Mouse (Mus musculus): Measurements from ENCODE around the gene Gng2. TPM values are rescaled to one million over a fixed set of nuclear protein-coding genes. Genes with fewer than 3 reads are reported as not detected.
A peak's percentile ranks its signal among the peaks of the same experiment; 100 is the strongest.

Gng2 gene
- total RNA-seq, 1 experiment, result 41.5 TPM

- DNase-seq (ENCODE audit: low read depth, low spot score), result no peak
- Histone ChIP-seq H3K36me3 (ENCODE audit: control insufficient read depth, insufficient read depth, low read length, poor library complexity, severe bottlenecking) (no peaks in the 10 kb centered on the region; the same call in none of the 2 replicates), H3K9me3 (ENCODE audit: control insufficient read depth, insufficient read depth, low read depth, low read length) (no peaks in the 10 kb centered on the region)
Observed at GRCm38 (mm10) chr14:19858808-19859776, 118.3 kb downstream of the Gng2 start.

GRCm38 (mm10) chr14:19858279-19858678, 119.1 kb downstream of the Gng2 start:
- no peak for DNase-seq (ENCODE audit: low read depth, low spot score)
- no peak overlapping the region; the same call in 1 of the 2 replicates for H3K9ac ChIP-seq (ENCODE audit: insufficient read depth, low read depth, low read length, poor library complexity, severe bottlenecking)
- TF ChIP-seq MAFK (IDR thresholded peaks at IDR 0.05; ENCODE audit: insufficient read depth, low read depth, low read length) (no peak), CHD2 (IDR thresholded peaks at IDR 0.05; ENCODE audit: low read depth, low read length) (no peak), ZC3H11A (IDR thresholded peaks at IDR 0.05; ENCODE audit: borderline replicate concordance, low read depth, low read length) (no peak), HCFC1 (IDR thresholded peaks at IDR 0.05; ENCODE audit: borderline replicate concordance, insufficient read depth, low read length) (no peak), ZNF384 (IDR thresholded peaks at IDR 0.05; ENCODE audit: low read depth, low read length) (no peak)
- H3K9me3 ChIP-seq (ENCODE audit: control insufficient read depth, insufficient read depth, low read depth, low read length), result no peaks in the 10 kb centered on the region
- H3K36me3 ChIP-seq (ENCODE audit: control insufficient read depth, insufficient read depth, low read length, poor library complexity, severe bottlenecking), result no peaks in the 10 kb centered on the region; the same call in none of the 2 replicates
- H3K4me3 ChIP-seq (ENCODE audit: insufficient read depth in 1 of 2, low read depth in 1 of 2, low read length in 2 of 2, poor library complexity in 1 of 2, severe bottlenecking in 1 of 2), result no peak overlapping the region
- in situ Hi-C loops (cut with MboI; ENCODE audit: low sequenced_read_pairs in 2 of 2, unreplicated experiment in 2 of 2), result no loop called here
- peaks cover 17 to 18% of the 10 kb centered on the region in 2 experiments for H3K4me1 ChIP-seq (ENCODE audit: control insufficient read depth in 2 of 2, insufficient read depth in 2 of 2, low read length in 2 of 2, poor library complexity in 1 of 2)
- peak overlapping the region; percentile 78 for H3K27ac ChIP-seq (ENCODE audit: insufficient read depth, low read depth, low read length, poor library complexity, severe bottlenecking)

More at GRCm38 (mm10) chr14:19858808-19859776, 118.3 kb downstream of the Gng2 start:
- no peak for TF ChIP-seq CHD2 (IDR thresholded peaks at IDR 0.05; ENCODE audit: low read depth, low read length)
- no peak for TF ChIP-seq ZNF384 (IDR thresholded peaks at IDR 0.05; ENCODE audit: low read depth, low read length)
- TF ChIP-seq ZC3H11A (IDR thresholded peaks at IDR 0.05; ENCODE audit: borderline replicate concordance, low read depth, low read length), result no peak
- no peak for TF ChIP-seq HCFC1 (IDR thresholded peaks at IDR 0.05; ENCODE audit: borderline replicate concordance, insufficient read depth, low read length)
- no peak for TF ChIP-seq MAFK (IDR thresholded peaks at IDR 0.05; ENCODE audit: insufficient read depth, low read depth, low read length)
- Histone ChIP-seq H3K9ac (ENCODE audit: insufficient read depth, low read depth, low read length, poor library complexity, severe bottlenecking) (peak overlapping the region; percentile 64; the same call in 1 of the 2 replicates), H3K4me1 (ENCODE audit: control insufficient read depth in 2 of 2, insufficient read depth in 2 of 2, low read length in 2 of 2, poor library complexity in 1 of 2) (peaks cover 16 to 17% of the 10 kb centered on the region in 2 experiments), H3K4me3 (ENCODE audit: insufficient read depth in 1 of 2, low read depth in 1 of 2, low read length in 2 of 2, poor library complexity in 1 of 2, severe bottlenecking in 1 of 2) (no peak overlapping the region), H3K27ac (ENCODE audit: insufficient read depth, low read depth, low read length, poor library complexity, severe bottlenecking) (peak overlapping the region; percentile 85)
- in situ Hi-C loops (cut with MboI; ENCODE audit: low sequenced_read_pairs in 2 of 2, unreplicated experiment in 2 of 2), result no loop called here

- no peak overlapping the region for H3K4me3 ChIP-seq (ENCODE audit: insufficient read depth in 1 of 2, low read depth in 1 of 2, low read length in 2 of 2, poor library complexity in 1 of 2, severe bottlenecking in 1 of 2)
- no peaks in the 10 kb centered on the region for H3K9me3 ChIP-seq (ENCODE audit: control insufficient read depth, insufficient read depth, low read depth, low read length)
- in situ Hi-C loops (cut with MboI; ENCODE audit: low sequenced_read_pairs in 2 of 2, unreplicated experiment in 2 of 2), result no loop called here
- H3K4me1 ChIP-seq (ENCODE audit: control insufficient read depth in 2 of 2, insufficient read depth in 2 of 2, low read length in 2 of 2, poor library complexity in 1 of 2), result peaks cover 5 to 9% of the 10 kb centered on the region in 2 experiments; a peak in 3 of 4 replicates
- TF ChIP-seq CHD2 (IDR thresholded peaks at IDR 0.05; ENCODE audit: low read depth, low read length) (no peak), MAFK (IDR thresholded peaks at IDR 0.05; ENCODE audit: insufficient read depth, low read depth, low read length) (no peak)
- no peak overlapping the region for H3K9ac ChIP-seq (ENCODE audit: insufficient read depth, low read depth, low read length, poor library complexity, severe bottlenecking)
- no peaks in the 10 kb centered on the region; the same call in 1 of the 2 replicates for H3K36me3 ChIP-seq (ENCODE audit: control insufficient read depth, insufficient read depth, low read length, poor library complexity, severe bottlenecking)
- H3K27ac ChIP-seq (ENCODE audit: insufficient read depth, low read depth, low read length, poor library complexity, severe bottlenecking), result peak overlapping the region; percentile 76; the same call in 1 of the 2 replicates
- no peak for DNase-seq (ENCODE audit: low read depth, low spot score)
Observed at GRCm38 (mm10) chr14:19853471-19853870, 124.0 kb downstream of the Gng2 start.

- H3K4me3 ChIP-seq (ENCODE audit: insufficient read depth in 1 of 2, low read depth in 1 of 2, low read length in 2 of 2, poor library complexity in 1 of 2, severe bottlenecking in 1 of 2), result no peak overlapping the region
- H3K9ac ChIP-seq (ENCODE audit: insufficient read depth, low read depth, low read length, poor library complexity, severe bottlenecking), result no peak overlapping the region
- H3K27ac ChIP-seq (ENCODE audit: insufficient read depth, low read depth, low read length, poor library complexity, severe bottlenecking), result no peak overlapping the region
- H3K36me3 ChIP-seq (ENCODE audit: control insufficient read depth, insufficient read depth, low read length, poor library complexity, severe bottlenecking), result no peaks in the 10 kb centered on the region
- H3K9me3 ChIP-seq (ENCODE audit: control insufficient read depth, insufficient read depth, low read depth, low read length), result 0 out of 2 replicates have a peak, but pooled peaks cover 2% of the 10 kb centered on the region
- in situ Hi-C loops (cut with MboI; ENCODE audit: low sequenced_read_pairs in 2 of 2, unreplicated experiment in 2 of 2), result loop anchor here (5.0 to 25.0 kb wide), 7 partner anchors 52 to 423 kb away; partner anchors contain the start of gene Kcnk16 (in 1 of the 2)
- DNase-seq (ENCODE audit: low read depth, low spot score), result peak; percentile 69
- H3K4me1 ChIP-seq (ENCODE audit: control insufficient read depth in 2 of 2, insufficient read depth in 2 of 2, low read length in 2 of 2, poor library complexity in 1 of 2), result peaks cover 0 to 2% of the 10 kb centered on the region in 2 experiments; a peak in 1 of 4 replicates
- no peak for TF ChIP-seq MAFK (IDR thresholded peaks at IDR 0.05; ENCODE audit: insufficient read depth, low read depth, low read length)
- TF ChIP-seq ZC3H11A (IDR thresholded peaks at IDR 0.05; ENCODE audit: borderline replicate concordance, low read depth, low read length), result peak; percentile 84
Observed at GRCm38 (mm10) chr14:19839600-19840332, 137.7 kb downstream of the Gng2 start.

All from ES-E14 (cell line).